Mouse (Mus musculus): ENCODE data around the gene Arel1.

Gene Arel1

DNA sequence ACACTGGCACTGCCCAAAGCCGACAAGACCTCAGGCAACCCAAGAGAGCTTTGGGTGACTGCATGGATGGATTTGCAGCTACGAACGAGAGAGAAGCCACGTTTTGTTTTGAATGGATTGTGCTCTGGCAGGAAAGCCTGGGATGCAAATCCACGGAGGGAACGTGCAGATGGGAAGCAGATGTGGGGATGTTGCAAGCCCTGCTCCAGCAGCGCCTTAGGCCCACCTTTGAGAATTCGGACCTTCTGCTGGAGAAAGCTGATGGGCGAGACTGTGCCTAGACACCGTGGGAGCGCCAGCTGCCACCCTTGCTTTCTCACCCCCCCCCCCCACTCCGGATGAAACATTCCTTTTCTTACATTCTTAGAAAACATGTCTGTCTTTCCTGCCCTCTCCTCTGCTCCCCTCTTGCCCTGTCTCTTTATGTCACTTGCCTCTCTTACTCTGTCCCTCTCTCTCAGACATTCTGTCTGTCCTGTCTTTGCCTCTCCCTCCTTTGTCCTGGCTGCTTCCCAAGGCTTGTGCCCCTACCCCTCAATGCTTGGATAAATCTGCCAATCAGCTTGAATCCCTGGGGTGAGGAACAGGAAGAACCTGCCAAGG is 63.6 kb downstream of the Arel1 start:
- in situ Hi-C loops (cut with MboI) = no loop called here

DNA sequence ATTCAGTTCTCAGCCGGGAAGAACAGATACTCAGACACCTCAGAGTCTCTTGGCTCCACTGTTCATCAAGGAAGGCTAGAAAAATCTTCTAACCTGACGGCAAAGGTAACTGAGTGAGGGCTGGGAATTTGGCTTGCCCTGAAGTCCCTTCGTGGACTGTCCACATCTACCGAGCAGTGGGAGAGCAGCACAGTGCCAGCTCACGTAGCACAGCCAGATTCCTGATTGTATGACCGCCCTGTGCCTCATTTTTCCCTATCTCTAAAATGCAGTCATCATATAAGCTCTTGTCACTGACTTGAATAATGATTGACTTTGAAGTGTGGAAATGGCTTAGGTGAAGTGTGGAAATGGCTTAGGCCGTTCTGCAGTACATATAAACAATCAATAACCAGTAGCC is 66.3 kb downstream of the Arel1 start:
- in situ Hi-C loops (cut with MboI) = no loop called here

DNA sequence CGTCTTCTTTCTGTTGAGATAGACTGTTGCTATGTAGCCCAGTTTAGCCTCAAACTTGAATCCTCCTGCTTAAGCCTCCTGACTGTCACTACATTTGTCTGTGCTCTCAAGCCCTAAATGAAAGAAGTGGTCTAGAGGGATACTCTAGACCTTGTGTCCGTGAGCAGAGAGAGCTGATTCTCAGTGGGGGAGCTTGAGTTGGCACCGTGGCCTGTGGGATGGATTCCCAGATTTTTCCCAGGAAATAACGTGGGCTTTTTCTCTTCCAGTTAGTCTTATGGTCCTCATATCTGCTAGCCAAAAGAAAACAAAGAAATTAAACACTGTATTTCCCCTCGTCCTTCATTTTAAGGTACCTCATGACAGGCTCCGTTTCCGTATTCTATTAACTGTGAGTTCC is 70.4 kb downstream of the Arel1 start:
- in situ Hi-C loops (cut with MboI) = no loop called here

DNA sequence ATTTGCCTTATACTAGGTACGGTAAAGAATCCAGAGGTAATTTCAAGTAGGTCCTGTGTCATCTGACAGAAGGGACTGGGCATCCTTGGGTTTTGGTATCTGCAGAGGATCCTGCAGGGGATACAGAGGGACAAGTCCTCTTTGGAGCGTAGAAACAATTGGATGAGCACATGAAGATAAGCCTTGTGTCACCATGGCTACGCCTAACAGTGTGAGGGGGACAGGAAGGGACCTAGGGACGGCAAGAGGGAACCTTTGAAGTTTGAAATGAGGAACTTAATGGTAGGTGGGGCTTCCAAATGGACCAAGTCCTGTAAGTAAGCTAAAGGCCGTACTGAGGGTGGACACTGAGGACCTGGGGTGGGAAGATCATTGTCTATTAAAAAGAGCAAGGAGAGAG is 73.4 kb downstream of the Arel1 start:
- in situ Hi-C loops (cut with MboI) = no loop called here

DNA sequence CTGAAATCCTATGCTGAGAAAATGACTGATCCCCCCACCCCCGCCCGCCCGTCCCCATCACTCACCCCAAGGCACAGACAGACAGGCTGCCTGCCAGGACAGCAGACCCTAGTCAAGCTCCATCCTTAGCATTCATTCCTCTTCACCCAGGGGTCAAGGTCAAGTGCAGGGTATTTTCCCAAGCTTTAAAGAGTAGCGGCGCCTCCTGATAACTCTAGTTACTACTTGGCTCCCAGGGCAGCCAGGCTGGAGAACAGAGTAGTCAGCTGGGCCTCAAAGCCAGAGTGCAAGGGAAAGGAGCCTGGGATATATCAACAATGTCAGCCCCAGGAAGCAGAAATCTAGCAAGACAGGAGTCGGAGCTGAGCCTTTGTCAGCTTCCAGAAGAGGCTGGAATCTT is 74.5 kb downstream of the Arel1 start:
- in situ Hi-C loops (cut with MboI) = no loop called here

DNA sequence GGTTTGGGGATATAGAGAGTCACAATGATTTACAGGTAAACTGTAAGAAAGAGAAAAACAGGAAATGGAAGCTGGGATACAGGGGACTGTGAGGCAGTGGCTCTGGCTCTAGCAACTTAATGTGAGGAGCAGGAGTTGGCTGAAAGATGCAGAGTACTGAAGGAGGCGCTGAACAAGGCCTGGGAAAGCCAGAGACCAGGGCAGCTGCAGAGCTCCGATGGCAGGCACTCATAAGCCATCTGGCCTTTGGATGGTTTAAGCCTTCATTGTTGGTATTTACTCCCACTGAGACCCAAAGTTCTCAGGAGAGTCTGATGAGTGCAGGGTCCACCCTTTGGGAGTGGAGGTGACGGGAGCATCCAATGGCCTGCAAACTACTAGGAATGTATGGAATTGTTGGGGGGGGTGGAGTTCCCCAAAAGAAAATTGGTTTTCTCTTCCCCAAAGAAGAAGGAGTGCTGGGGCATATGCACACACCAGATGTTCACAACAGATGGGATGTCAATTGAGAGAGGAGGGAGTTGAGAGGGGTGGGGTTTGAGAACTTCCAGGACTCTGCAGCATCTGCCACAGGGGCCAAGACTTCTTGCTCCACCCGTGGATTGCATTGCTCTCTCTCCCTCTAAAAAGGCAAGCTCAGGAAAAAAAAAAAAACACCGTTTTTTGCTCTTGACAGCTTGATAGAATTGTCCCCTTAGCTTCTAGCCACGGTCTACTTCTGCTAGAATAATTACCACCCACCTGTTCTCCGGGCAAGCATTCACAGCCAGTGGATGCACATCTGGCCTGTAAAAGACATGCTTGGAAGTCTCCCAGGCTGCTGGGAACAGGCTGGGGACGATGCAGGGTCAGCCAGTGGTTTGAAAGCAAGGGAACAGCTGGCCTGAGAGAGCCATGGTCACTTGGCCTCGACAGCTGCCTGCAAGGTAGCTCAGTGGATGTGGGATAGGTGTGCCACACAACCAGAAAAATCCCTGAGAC is 76.8 kb downstream of the Arel1 start:
- in situ Hi-C loops (cut with MboI) = no loop called here

DNA sequence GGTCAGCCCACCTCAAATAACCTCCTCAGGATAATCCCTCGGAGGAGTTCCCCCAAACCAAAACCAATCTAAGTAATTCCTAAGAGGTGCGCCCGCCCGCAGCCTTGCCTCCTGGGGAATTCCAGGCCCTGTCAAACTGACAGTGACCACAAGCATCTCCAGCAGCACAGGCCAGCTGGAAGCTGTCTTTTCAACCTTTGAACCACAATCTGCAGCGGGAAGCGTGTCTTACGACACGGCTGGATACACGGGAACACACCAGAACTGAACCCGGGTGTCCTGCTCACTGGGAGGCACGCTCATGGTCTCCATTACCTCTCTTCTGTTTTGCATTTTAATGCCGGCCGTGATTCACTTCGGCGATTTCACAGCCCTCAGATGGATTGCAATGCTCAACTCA is 80.4 kb downstream of the Arel1 start:
- in situ Hi-C loops (cut with MboI) = no loop called here

DNA sequence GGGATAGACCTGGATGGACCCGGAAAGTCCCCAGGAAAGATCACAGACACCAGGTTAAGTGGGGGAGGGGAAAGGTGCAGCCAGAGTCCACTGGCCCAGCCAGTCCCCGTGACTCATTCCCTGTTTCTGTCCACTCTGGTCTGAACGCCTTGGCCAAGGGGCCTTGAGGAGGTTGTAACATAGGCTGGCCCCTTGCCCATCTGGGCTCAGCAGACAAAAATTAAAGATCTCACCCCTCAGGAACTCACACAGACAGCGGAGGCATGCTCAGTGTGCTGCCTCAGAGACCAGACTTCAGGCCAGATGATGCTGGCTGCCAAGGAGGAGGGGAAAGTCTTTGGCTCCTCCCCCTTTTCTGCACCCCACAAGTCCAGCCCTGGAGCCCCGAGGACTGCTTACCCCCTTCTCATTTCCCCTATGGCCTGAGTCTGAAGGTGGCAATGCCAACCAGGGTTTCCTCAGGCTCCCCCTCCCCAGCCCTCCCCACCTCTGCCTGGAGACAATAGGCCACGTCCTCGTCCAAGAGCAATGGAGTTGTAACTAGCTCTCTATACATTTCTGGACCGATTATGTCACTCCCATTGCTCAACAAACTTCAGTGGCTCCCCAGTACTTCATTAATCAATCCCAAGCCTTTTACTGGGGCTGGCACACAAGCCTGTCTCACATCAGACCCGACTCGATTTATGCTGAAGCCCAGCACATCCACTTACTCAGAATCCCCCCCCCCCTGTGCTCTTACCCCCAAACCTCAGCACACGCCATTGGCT is 85.4 kb downstream of the Arel1 start:
- in situ Hi-C loops (cut with MboI) = no loop called here

DNA sequence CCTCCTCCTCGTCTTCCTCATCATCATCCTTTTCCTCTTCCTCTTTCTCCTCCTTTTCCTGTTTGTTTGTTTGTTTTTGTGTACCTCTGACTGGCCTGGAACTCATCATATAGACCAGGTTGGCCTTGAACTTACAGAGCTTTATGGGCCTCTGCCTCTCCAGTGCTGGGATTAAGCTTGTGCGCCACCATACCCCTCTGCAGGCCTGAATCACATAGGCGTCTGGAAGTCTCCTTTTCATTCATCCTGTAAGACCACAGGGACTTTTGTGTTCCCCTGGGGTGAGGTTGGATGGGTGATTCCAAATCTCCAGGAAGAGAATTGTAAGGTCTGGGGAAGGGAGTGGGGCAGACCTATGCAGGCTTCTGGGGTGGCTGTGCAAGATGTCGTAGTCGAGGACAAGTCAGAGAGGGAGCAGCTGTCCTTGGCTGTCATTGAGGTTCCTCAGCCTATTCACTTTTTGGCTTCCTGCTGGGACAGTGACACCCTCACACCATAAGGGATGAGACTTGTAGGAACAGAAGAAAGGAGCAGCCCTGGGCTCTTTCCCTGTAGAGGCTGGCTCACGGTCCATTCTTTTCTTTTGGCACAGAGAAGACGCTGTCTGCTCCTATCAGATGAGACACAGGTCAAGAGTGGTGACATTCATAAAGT is 86.2 kb downstream of the Arel1 start:
- in situ Hi-C loops (cut with MboI) = no loop called here

DNA sequence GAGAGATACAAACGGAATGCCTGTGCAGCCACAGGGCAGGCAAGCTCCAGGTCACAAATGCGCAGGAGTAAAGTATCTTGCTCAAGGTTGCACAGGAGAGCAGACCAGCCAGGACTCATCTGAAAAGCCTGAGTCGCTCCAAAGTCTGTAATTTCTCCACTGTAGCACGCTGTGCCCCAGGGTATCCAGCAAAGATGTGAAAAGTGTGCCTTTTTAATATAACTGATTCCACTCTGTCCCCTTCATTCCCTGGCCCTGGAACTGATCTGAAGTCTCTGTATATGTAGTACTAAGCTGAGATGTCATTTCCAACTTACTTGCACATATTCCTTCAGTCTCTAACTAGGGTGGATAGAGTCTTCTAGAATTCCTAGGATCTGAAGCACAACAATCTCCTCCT is 87.9 kb downstream of the Arel1 start:
- in situ Hi-C loops (cut with MboI) = no loop called here

DNA sequence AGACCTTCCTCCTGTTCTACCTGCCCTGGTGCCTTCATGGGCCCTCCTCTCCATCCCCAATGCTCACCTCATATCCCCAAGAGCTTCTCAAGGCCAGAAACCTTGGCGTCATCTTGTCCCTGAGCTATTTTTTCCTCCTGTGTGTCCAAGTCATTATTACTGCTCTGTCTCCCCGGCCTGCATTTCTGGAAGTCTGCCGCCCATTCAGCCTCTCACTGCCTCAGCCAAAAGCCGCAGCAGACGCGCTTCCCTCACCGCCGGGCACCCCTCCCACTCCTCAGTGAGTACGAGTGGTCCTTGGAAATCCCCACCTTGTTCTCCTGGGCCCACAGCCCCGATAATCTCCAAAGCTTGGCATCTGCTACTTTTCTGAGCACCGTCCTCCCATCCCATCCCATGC is 90.6 kb downstream of the Arel1 start:
- in situ Hi-C loops (cut with MboI) = no loop called here

DNA sequence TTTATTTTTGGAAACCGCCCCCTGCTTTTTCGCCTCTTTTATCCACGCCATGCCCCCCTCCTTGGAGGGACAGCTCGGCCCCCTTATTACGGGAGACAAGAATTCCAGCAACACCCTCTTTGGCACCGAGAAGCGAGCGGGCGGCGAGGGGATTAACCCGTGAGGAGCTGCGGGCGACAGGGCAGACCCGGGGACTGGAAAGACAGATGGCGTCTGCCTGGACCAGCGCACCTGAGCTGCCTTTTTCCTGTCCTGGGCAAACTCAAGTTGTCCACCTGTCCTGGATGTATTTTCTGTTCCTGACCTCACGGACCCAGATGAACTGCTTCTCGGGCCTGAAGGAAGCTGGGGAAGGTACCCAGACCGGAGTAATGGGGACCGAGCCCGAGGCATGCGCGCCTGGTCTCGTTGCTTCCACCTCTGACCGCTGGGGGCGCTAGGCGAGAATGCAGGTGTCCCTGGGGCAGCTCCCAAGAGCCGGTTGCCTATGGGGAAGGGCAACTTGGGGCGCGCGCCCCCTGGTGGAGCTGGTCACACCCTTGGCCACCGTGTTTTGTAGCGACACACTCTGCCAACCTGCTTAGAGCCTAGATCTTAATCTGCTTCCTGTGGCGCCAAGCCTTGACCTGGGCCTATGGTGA is 94.1 kb downstream of the Arel1 start, which contains the start of gene Ltbp2:
Gene Ltbp2 (minus strand): TSS at position 52 of the 641 bp plus-strand sequence.
- in situ Hi-C loops (cut with MboI) = no loop called here

DNA sequence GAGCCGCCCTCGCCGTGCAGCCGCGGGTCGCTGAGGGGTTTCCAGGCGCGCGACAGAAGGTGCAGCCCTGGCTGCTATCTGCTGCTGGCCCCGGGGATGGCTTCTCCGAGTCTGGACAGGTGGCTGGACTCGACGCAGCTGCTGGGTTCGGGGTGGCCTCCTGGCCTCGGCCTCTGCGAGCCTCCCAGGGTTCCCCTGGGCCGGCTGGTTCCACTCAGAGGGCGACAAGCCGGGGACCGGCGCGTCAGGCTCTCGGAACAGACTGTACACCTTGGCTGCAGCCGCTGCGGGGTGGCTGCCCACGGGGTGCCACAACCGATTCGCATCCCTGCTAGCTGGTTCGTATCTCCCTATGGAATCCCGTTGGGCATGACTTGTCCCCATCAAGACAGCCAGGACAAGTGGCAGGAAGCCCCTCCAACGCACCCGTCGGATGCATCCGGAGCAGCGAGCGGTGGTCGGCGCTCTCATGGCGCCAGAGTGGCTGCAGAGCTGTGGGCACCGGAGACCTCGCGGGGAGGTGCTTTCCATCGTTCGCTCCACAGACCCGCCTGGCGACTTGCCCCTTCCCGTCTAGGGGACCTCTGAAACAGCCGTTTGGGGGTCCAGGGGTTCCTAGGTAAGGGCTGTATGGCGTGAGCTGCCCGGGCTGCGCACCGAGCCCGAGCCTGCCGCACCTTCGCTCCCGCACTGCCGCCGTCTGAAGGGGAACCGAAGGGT is 94.8 kb downstream of the Arel1 start:
- in situ Hi-C loops (cut with MboI) = no loop called here

DNA sequence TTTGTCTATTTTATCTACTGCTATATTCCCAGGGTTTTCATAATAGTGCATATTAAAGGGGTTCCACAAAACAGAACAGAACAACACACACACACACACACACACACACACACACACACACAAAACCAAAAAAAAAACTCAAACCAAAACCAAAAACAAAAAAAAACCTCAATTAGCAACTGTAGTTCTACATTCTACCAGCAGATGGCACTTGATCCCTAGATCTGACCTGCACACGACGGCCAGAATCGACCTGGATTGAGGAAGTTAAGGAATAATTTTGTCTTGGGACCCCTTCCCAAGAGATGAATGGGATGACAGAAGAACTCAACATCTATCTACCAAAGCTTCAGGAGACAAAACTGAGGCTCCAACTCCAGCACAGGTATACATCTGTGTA is 97.3 kb downstream of the Arel1 start:
- in situ Hi-C loops (cut with MboI) = no loop called here

DNA sequence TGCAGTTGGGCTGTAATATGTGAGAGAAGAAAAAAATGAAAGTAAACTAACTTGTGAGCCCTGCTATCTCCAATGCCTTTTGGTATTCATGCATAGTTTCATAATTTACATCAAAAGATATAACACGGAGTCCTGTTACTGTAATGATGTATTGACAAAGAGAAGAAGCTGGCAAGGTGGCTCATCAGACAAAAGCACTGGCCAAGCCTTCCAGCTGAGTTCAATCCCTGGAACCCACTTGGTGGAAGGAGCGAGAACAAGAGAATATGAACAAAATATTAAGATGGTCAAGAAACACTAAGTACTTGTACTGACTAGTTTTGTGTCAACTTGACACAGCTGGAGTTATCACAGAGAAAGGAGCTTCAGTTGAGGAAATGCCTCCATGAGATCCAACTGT is 98.4 kb downstream of the Arel1 start:
- in situ Hi-C loops (cut with MboI) = no loop called here

All from mature B cell (primary cell).